Mouse (Mus musculus): ENCODE measurements around the gene Nek11. TPM values are rescaled to one million over a fixed set of nuclear protein-coding genes. Genes with fewer than 3 reads are reported as not detected.

The Nek11 gene
- polyA plus RNA-seq, 1 experiment from 2014 or later, result 0.40 TPM

GRCm38 (mm10) chr9:105363520-105364231 lies 31.6 kb downstream of the Nek11 start:
- Histone ChIP-seq H3K9ac (no peak overlapping the region), H3K4me2 (no peak overlapping the region), H3K36me3 (no peaks in the 10 kb centered on the region), H3K9me3 (replicated peaks) (no peaks in the 10 kb centered on the region), H3K27ac (no peak overlapping the region), H3K4me3 (replicated peaks) (no peak overlapping the region), H3K4me1 (no peaks in the 10 kb centered on the region), H3K27me3 (no peaks in the 10 kb centered on the region)
- 86% methylated on average over 5 of the region's 5 CpGs for WGBS
- no peak for ATAC-seq (replicated peaks; ENCODE audit: low FRiP score)

GRCm38 (mm10) chr9:105362181-105362580 lies 33.1 kb downstream of the Nek11 start:
- Histone ChIP-seq H3K27me3 (no peaks in the 10 kb centered on the region), H3K9ac (no peak overlapping the region), H3K36me3 (no peaks in the 10 kb centered on the region), H3K9me3 (replicated peaks) (no peaks in the 10 kb centered on the region), H3K27ac (no peak overlapping the region), H3K4me2 (no peak overlapping the region), H3K4me1 (no peaks in the 10 kb centered on the region), H3K4me3 (replicated peaks) (no peak overlapping the region)
- WGBS, result 76% methylated on average over 2 of the region's 2 CpGs
- ATAC-seq (replicated peaks; ENCODE audit: low FRiP score), result no peak

GRCm38 (mm10) chr9:105349034-105349433 lies 46.3 kb downstream of the Nek11 start:
- H3K9ac ChIP-seq, result no peak overlapping the region
- no peaks in the 10 kb centered on the region for H3K36me3 ChIP-seq
- H3K27me3 ChIP-seq, result no peaks in the 10 kb centered on the region
- no peaks in the 10 kb centered on the region for H3K9me3 ChIP-seq (replicated peaks)
- H3K4me3 ChIP-seq (replicated peaks), result no peak overlapping the region
- H3K4me2 ChIP-seq, result no peak overlapping the region
- no peak overlapping the region for H3K27ac ChIP-seq
- WGBS, result 69% methylated on average over 5 of the region's 5 CpGs
- H3K4me1 ChIP-seq, result no peaks in the 10 kb centered on the region
- no peak for ATAC-seq (replicated peaks; ENCODE audit: low FRiP score)

GRCm38 (mm10) chr9:105348242-105349031 lies 46.9 kb downstream of the Nek11 start:
- Histone ChIP-seq H3K27ac (no peak overlapping the region), H3K9me3 (replicated peaks) (no peaks in the 10 kb centered on the region), H3K27me3 (no peaks in the 10 kb centered on the region), H3K4me1 (no peaks in the 10 kb centered on the region), H3K36me3 (no peaks in the 10 kb centered on the region), H3K4me3 (replicated peaks) (no peak overlapping the region), H3K9ac (no peak overlapping the region), H3K4me2 (no peak overlapping the region)
- WGBS, result 76% methylated on average over 10 of the region's 10 CpGs
- no peak for ATAC-seq (replicated peaks; ENCODE audit: low FRiP score)

- Histone ChIP-seq H3K9me3 (replicated peaks) (no peaks in the 10 kb centered on the region), H3K27me3 (no peaks in the 10 kb centered on the region), H3K27ac (no peak overlapping the region), H3K4me2 (no peak overlapping the region), H3K4me3 (replicated peaks) (no peak overlapping the region), H3K4me1 (no peaks in the 10 kb centered on the region), H3K36me3 (no peaks in the 10 kb centered on the region), H3K9ac (no peak overlapping the region)
- WGBS, result 69% methylated on average over 10 of the region's 10 CpGs
- no peak for ATAC-seq (replicated peaks; ENCODE audit: low FRiP score)
Observed at GRCm38 (mm10) chr9:105342994-105343656, 52.2 kb downstream of the Nek11 start.

GRCm38 (mm10) chr9:105342565-105342964 lies 52.8 kb downstream of the Nek11 start:
- Histone ChIP-seq H3K9me3 (replicated peaks) (no peaks in the 10 kb centered on the region), H3K36me3 (no peaks in the 10 kb centered on the region), H3K4me2 (no peak overlapping the region), H3K4me3 (replicated peaks) (no peak overlapping the region), H3K27me3 (no peaks in the 10 kb centered on the region), H3K4me1 (no peaks in the 10 kb centered on the region), H3K27ac (no peak overlapping the region), H3K9ac (no peak overlapping the region)
- 88% methylated on average over 3 of the region's 3 CpGs for WGBS
- ATAC-seq (replicated peaks; ENCODE audit: low FRiP score), result no peak

GRCm38 (mm10) chr9:105332436-105333016 lies 62.8 kb downstream of the Nek11 start:
- Histone ChIP-seq H3K27me3 (no peaks in the 10 kb centered on the region), H3K27ac (no peak overlapping the region), H3K36me3 (no peaks in the 10 kb centered on the region), H3K9ac (no peak overlapping the region), H3K4me2 (no peak overlapping the region), H3K4me3 (replicated peaks) (no peak overlapping the region), H3K9me3 (replicated peaks) (no peaks in the 10 kb centered on the region), H3K4me1 (no peaks in the 10 kb centered on the region)
- WGBS, result 79% methylated on average over 4 of the region's 4 CpGs
- no peak for ATAC-seq (replicated peaks; ENCODE audit: low FRiP score)

- no peaks in the 10 kb centered on the region for H3K36me3 ChIP-seq
- H3K4me1 ChIP-seq, result no peaks in the 10 kb centered on the region
- H3K27ac ChIP-seq, result no peak overlapping the region
- H3K9me3 ChIP-seq (replicated peaks), result no peaks in the 10 kb centered on the region
- no peak overlapping the region for H3K4me3 ChIP-seq (replicated peaks)
- no peak for ATAC-seq (replicated peaks; ENCODE audit: low FRiP score)
- H3K27me3 ChIP-seq, result no peaks in the 10 kb centered on the region
- 90% methylated on average over 10 of the region's 10 CpGs for WGBS
- no peak overlapping the region for H3K9ac ChIP-seq
- H3K4me2 ChIP-seq, result no peak overlapping the region
Observed at GRCm38 (mm10) chr9:105321856-105322255, 73.5 kb downstream of the Nek11 start.

- Histone ChIP-seq H3K27ac (no peak overlapping the region), H3K4me2 (no peak overlapping the region), H3K9me3 (replicated peaks) (no peaks in the 10 kb centered on the region), H3K27me3 (no peaks in the 10 kb centered on the region), H3K9ac (no peak overlapping the region), H3K4me3 (replicated peaks) (no peak overlapping the region), H3K4me1 (no peaks in the 10 kb centered on the region), H3K36me3 (no peaks in the 10 kb centered on the region)
- WGBS, result 75% methylated on average over 10 of the region's 10 CpGs
- no peak for ATAC-seq (replicated peaks; ENCODE audit: low FRiP score)
Observed at GRCm38 (mm10) chr9:105313250-105313649, 82.1 kb downstream of the Nek11 start.

- no peak overlapping the region for H3K9ac ChIP-seq
- H3K27me3 ChIP-seq, result no peaks in the 10 kb centered on the region
- no peak for ATAC-seq (replicated peaks; ENCODE audit: low FRiP score)
- no peaks in the 10 kb centered on the region for H3K4me1 ChIP-seq
- no peak overlapping the region for H3K4me3 ChIP-seq (replicated peaks)
- H3K4me2 ChIP-seq, result no peak overlapping the region
- 84% methylated on average over 1 of the region's 1 CpGs for WGBS
- H3K9me3 ChIP-seq (replicated peaks), result no peaks in the 10 kb centered on the region
- no peak overlapping the region for H3K27ac ChIP-seq
- H3K36me3 ChIP-seq, result no peaks in the 10 kb centered on the region
Observed at GRCm38 (mm10) chr9:105312686-105313085, 82.6 kb downstream of the Nek11 start.

- no peak for ATAC-seq (replicated peaks; ENCODE audit: low FRiP score)
- WGBS, result 35% methylated on average over 9 of the region's 9 CpGs
- H3K4me1 ChIP-seq, result no peaks in the 10 kb centered on the region
- H3K36me3 ChIP-seq, result no peaks in the 10 kb centered on the region
- no peak overlapping the region for H3K9ac ChIP-seq
- no peak overlapping the region for H3K4me3 ChIP-seq (replicated peaks)
- H3K27ac ChIP-seq, result no peak overlapping the region
- H3K27me3 ChIP-seq, result no peaks in the 10 kb centered on the region
- no peak overlapping the region for H3K4me2 ChIP-seq
- no peaks in the 10 kb centered on the region for H3K9me3 ChIP-seq (replicated peaks)
Observed at GRCm38 (mm10) chr9:105309553-105310281, 85.6 kb downstream of the Nek11 start.
